Mouse (Mus musculus) ES-Bruce4 (cell line): ENCODE results near the gene Pcna. TPM values are rescaled to one million over a fixed set of nuclear protein-coding genes. Genes with fewer than 3 reads are reported as not detected.

Source experiments
- H3K27ac ChIP-seq: 2 replicates; pipeline ENCODE4 v1.5.1; 2012; ENCODE audit warnings: low read length, inconsistent platforms; ENCODE audit not compliant: insufficient read depth
- H3K27me3 ChIP-seq: 2 replicates; pipeline ENCODE4 v1.6.1; 2012; ENCODE audit warnings: mild to moderate bottlenecking, low read length, inconsistent platforms; ENCODE audit not compliant: control insufficient read depth, poor library complexity, insufficient read depth, severe bottlenecking
- H3K36me3 ChIP-seq: 2 replicates; pipeline ENCODE4 v1.6.1; 2012; ENCODE audit warnings: inconsistent platforms, mild to moderate bottlenecking, low read length, moderate library complexity; ENCODE audit not compliant: control insufficient read depth, poor library complexity, insufficient read depth, severe bottlenecking
- H3K4me1 ChIP-seq: one replicate; pipeline ENCODE4 v1.8.1; 2011; ENCODE audit warnings: low read length; ENCODE audit not compliant: control insufficient read depth, insufficient read depth
- H3K4me3 ChIP-seq: 2 replicates; pipeline ENCODE4 v1.5.1; 2011; ENCODE audit warnings: low read depth, mild to moderate bottlenecking, low read length
- H3K9ac ChIP-seq: 2 replicates; pipeline ENCODE4 v1.6.1; 2012; ENCODE audit warnings: low read depth, mild to moderate bottlenecking, inconsistent platforms; ENCODE audit not compliant: poor library complexity, severe bottlenecking
- H3K9me3 ChIP-seq: replicated peaks from 2 replicates; pipeline ENCODE4 v1.6.1; 2012; ENCODE audit warnings: mild to moderate bottlenecking, low read length, inconsistent platforms; ENCODE audit not compliant: control insufficient read depth, poor library complexity, insufficient read depth, severe bottlenecking
- CTCF ChIP-seq: IDR thresholded peaks from one replicate; pipeline ENCODE4 v1.8.1; 2011; ENCODE audit warnings: low read depth, low read length
- EP300 ChIP-seq: IDR thresholded peaks from 2 replicates; pipeline ENCODE4 v1.6.1; 2011; ENCODE audit warnings: low read depth, low read length; ENCODE audit not compliant: insufficient read depth
- POLR2A ChIP-seq: IDR thresholded peaks from one replicate; pipeline ENCODE4 v1.8.1; 2011; ENCODE audit warnings: low read length; ENCODE audit not compliant: insufficient read depth
- polyA plus RNA-seq: library from polyadenylated mRNA; stranded (reverse); fragments of >200 nt; gene quantifications from 2 replicates; pipeline ENCODE4 v1.2.4, GENCODE M21; 2011; ENCODE audit warnings: low read depth; ENCODE audit not compliant: missing spikeins, insufficient read depth, insufficient read length

Gene Pcna
- polyA plus RNA-seq, 1 experiment, result 368 TPM

DNA sequence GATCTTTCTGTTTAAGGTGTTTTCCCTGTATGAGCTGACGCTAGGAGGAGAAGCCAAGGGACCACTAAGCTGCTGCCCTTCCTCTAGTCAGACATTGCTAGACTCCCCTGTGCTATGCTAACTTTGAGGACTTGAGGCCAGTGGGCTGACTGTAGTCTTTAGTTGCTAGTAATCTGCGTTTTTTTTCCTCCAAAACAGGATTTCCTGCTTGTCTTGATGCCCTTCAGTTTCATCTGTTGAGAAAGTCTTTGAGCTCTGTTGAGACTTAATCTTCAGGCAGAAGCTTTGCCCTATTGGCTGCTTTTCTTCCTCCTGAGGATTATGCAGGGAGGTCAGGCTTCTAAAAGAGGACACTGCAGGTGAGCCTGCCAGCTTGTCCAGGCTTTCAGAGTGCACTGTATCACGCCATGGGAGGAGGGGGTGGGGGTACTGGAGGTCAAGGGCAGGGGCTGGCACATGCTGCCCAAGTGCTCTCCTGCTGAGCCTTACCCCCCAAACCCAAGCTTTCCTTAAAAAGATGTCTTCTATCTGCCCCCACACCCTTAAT, 26.3 kb upstream of the Pcna start:
- Histone ChIP-seq H3K27me3 (no peaks in the 10 kb centered on the region), H3K36me3 (no peaks in the 10 kb centered on the region), H3K9ac (no peak overlapping the region), H3K4me3 (no peak overlapping the region), H3K27ac (no peak overlapping the region), H3K4me1 (peaks cover 6% of the 10 kb centered on the region), H3K9me3 (no peaks in the 10 kb centered on the region)
- no peak for TF ChIP-seq EP300
- TF ChIP-seq POLR2A, result no peak
- no peak for TF ChIP-seq CTCF

DNA sequence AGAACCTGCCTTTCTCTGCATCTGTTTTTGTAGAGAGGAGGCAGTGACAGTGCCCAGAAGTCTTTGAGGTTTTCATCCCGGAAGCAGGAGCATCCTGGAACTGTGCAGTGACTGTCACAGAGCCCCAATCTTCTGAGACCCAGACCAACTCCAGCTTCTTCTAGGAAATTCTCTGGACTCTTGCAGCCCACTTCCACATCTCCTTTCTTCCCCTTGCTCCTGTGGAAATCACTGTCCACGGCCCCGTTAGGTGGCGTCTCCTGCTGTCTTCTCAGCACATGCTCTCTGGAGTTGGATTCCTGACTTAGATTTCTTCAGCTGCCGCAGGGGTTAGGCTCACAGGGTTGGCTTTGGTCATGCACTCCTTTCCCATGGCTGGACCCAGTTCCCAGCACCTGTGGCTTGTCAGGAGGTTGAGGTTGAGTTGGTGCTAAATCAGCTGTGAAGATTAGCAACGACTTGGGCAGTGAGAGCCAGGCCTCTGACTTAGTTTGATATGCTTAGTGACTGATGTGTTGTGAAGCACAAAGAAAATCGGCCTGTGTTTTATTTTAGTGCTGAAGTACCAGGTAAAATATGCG, 25.2 kb upstream of the Pcna start:
- Histone ChIP-seq H3K27ac (no peak overlapping the region), H3K9ac (no peak overlapping the region), H3K36me3 (no peaks in the 10 kb centered on the region), H3K27me3 (no peaks in the 10 kb centered on the region), H3K4me1 (peaks cover 3% of the 10 kb centered on the region), H3K4me3 (no peak overlapping the region), H3K9me3 (no peaks in the 10 kb centered on the region)
- TF ChIP-seq POLR2A (no peak), CTCF (no peak), EP300 (no peak)

DNA sequence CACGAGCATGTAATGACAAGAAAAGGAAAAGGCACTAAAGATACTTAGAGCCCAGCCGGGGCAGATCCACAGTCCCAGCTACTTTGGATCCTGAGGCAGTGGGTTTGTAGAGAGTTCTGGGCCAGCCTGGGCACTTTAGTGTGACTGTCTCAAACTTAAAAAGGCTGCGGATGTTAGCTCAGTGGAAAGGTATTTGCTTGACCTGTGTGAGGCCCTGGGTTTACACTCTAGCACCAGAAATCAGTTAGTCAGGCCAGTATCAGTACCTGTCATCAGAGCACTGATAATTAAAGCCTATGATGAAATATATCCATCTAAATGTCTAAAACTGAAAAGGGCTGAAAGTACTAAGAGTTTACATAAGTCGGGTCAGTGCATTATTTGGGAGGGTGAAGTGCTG, 23.1 kb upstream of the Pcna start:
- H3K4me3 ChIP-seq, result no peak overlapping the region
- no peaks in the 10 kb centered on the region for H3K9me3 ChIP-seq
- no peak for TF ChIP-seq CTCF
- no peak for TF ChIP-seq POLR2A
- no peak for TF ChIP-seq EP300
- H3K36me3 ChIP-seq, result no peaks in the 10 kb centered on the region
- no peak overlapping the region for H3K27ac ChIP-seq
- H3K27me3 ChIP-seq, result no peaks in the 10 kb centered on the region
- peaks cover 4% of the 10 kb centered on the region for H3K4me1 ChIP-seq
- H3K9ac ChIP-seq, result no peak overlapping the region

DNA sequence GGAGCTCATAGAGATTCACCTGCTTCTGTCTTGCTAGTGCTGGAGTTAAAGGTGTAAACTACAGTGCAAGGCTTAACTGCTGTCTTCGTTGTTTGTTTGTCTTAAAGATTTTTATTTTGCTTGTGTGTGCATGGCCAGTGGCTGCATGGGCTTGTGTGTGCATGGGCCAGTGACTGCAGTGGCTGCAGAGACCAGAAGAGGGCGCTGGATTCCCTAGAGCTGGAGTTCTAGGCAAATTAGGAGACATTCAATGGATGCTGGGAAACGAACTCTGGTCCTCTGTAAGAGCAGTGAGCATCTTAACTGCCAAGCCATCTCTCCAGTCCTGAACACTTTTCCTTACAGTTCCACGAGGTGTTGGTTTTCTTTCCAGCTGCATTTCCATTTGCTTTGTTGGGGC, 22.4 kb upstream of the Pcna start:
- Histone ChIP-seq H3K4me3 (no peak overlapping the region), H3K9me3 (no peaks in the 10 kb centered on the region), H3K36me3 (no peaks in the 10 kb centered on the region), H3K9ac (no peak overlapping the region), H3K27me3 (no peaks in the 10 kb centered on the region), H3K27ac (no peak overlapping the region), H3K4me1 (peaks cover 4% of the 10 kb centered on the region)
- TF ChIP-seq CTCF (peak; percentile 81), POLR2A (no peak)

DNA sequence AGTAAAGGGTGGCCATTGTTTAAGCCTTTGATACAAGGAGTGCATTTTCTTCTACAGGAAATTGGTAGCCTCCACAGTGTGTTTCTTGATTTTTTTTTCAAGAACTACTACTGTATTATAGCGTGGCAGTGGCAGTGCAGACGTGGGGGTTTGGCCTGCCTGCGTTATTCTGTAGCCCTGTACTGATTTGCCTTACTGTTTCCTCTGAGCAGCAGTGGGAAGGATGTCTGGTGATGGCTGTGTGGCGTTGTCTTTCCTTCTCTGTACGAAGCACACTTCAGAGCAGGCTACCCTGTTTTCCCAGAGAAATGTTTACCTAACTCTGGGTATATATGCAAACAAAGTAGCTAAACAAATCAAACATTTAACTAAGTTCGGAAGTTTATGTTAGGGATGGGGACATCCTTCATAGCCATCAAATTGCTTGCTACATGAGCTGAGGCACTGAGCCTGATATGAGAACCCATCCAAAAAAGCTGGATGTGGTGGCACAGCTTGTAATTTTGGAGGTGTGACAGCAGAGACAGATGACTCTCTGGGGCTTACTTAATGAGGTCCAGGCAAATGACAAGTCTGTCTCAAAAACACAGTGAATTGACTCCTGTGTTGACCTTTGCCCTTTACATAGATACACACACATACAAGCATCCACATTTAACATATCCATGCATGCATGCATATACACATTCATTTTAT, 19.7 kb upstream of the Pcna start:
- TF ChIP-seq EP300 (no peak), POLR2A (no peak), CTCF (no peak)
- Histone ChIP-seq H3K27me3 (no peaks in the 10 kb centered on the region), H3K4me3 (no peak overlapping the region)

DNA sequence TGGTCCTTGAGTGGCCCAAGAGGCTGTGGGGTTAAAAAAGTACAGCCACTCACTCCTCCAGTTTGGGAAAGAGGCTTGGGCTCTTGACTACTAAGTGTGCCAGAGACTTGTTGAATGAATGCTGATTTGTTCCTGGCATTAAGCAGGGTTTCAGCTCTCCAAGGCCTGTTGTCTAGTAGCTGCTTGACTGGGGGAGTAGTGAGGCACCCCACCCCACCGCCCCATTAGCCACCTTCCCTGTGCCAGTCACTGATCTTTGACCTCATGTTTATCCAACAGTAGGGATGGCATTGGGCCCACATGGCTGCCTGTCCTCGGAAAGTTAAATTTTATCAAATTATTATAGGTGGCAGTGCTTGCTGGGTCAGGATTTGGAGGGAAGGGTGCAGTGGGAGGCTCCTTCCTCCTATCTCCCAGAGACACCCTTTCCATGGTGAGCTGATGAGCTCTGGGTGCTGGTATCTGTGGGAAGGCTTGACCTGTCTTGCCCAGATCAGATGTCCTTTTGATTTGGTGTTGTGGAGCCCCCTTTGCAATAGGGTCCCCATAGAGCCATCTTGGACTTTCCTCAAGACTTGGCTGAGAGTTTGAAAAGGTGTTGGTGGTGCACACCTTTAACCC, 17.3 kb upstream of the Pcna start:
- no peak overlapping the region for H3K27ac ChIP-seq
- H3K27me3 ChIP-seq, result no peaks in the 10 kb centered on the region
- H3K4me1 ChIP-seq, result peaks cover 6% of the 10 kb centered on the region
- no peak overlapping the region for H3K9ac ChIP-seq
- TF ChIP-seq POLR2A (no peak), CTCF (no peak), EP300 (no peak)
- no peak overlapping the region for H3K4me3 ChIP-seq
- H3K9me3 ChIP-seq, result no peaks in the 10 kb centered on the region
- H3K36me3 ChIP-seq, result no peaks in the 10 kb centered on the region

More for the DNA sequence above, 19.7 kb upstream of the Pcna start:
- Histone ChIP-seq H3K9ac (no peak overlapping the region), H3K27ac (no peak overlapping the region; the same call in 1 of the 2 replicates), H3K36me3 (no peaks in the 10 kb centered on the region), H3K9me3 (no peaks in the 10 kb centered on the region), H3K4me1 (peaks cover 6% of the 10 kb centered on the region)
